Mouse (Mus musculus): ENCODE results near the gene Gm9844. TPM values are rescaled to one million over a fixed set of nuclear protein-coding genes. Genes with fewer than 3 reads are reported as not detected.
A peak's percentile ranks its signal among the peaks of the same experiment; 100 is the strongest.

Gene Gm9844
- total and polyA plus RNA-seq, 3 experiments, result 0.54 to 0.95 TPM; not detected in 1

- TF ChIP-seq MXI1 (IDR thresholded peaks at IDR 0.05; ENCODE audit: low read depth, low read length) (peak; percentile 47), HCFC1 (IDR thresholded peaks at IDR 0.05; ENCODE audit: low read depth, low read length) (peak; percentile 53; the same call in 1 of the 2 replicates), ELF1 (IDR thresholded peaks at IDR 0.05; ENCODE audit: low read depth, low read length) (peak; percentile 62; the same call in 1 of the 2 replicates), MAZ (IDR thresholded peaks at IDR 0.05; ENCODE audit: low read depth, low read length) (peak; percentile 67; the same call in 1 of the 2 replicates), SIN3A (IDR thresholded peaks at IDR 0.05; ENCODE audit: low read length) (peak; percentile 90)
Measured at GRCm38 (mm10) chr7:24852557-24853232, 9.3 kb upstream of the Gm9844 start (continued).

GRCm38 (mm10) chr7:24853233-24853563, 8.8 kb upstream of the Gm9844 start:
- no peaks in the 10 kb centered on the region for H3K9me3 ChIP-seq (replicated peaks; ENCODE audit: insufficient read depth, low read length)
- peak overlapping the region; percentile 37 to 44 for H3K4me3 ChIP-seq (ENCODE audit: control insufficient read depth in 1 of 2, insufficient read depth in 1 of 2, low read depth in 2 of 2, low read length in 2 of 2)
- H3K4me1 ChIP-seq (ENCODE audit: control insufficient read depth in 1 of 2, insufficient read depth in 2 of 2, low read length in 2 of 2), result peaks cover 7 to 15% of the 10 kb centered on the region in 2 experiments
- TF ChIP-seq SIN3A (IDR thresholded peaks at IDR 0.05; ENCODE audit: low read length) (peak; percentile 41; the same call in 1 of the 2 replicates), ZNF384 (IDR thresholded peaks at IDR 0.05; ENCODE audit: low read depth, low read length) (0 out of 2 replicates have a peak, but pooled peaks have one; percentile 22), USF1 (IDR thresholded peaks at IDR 0.05; ENCODE audit: low read depth, low read length) (no peak), MXI1 (IDR thresholded peaks at IDR 0.05; ENCODE audit: low read depth, low read length) (peak; percentile 38; the same call in 1 of the 2 replicates), NRF1 (IDR thresholded peaks at IDR 0.05; ENCODE audit: insufficient read depth, low read depth, low read length, poor library complexity, severe bottlenecking) (no peak), MAX (IDR thresholded peaks at IDR 0.05; ENCODE audit: low read length) (0 out of 2 replicates have a peak, but pooled peaks have one; percentile 51)
- DNase-seq (ENCODE audit: low read depth, low spot score), result no peak
- no peaks in the 10 kb centered on the region for H3K27me3 ChIP-seq (ENCODE audit: control insufficient read depth in 1 of 2, insufficient read depth in 2 of 2, low read length in 2 of 2)
- H3K36me3 ChIP-seq (ENCODE audit: control insufficient read depth in 1 of 2, insufficient read depth in 2 of 2, low read length in 2 of 2), result peaks cover 0 to 15% of the 10 kb centered on the region in 2 experiments; a peak in 2 of 4 replicates
- H3K9ac ChIP-seq (ENCODE audit: control insufficient read depth, low read depth, low read length, poor library complexity, severe bottlenecking), result peak overlapping the region; percentile 73
- peak overlapping the region; percentile 97 for H3K27ac ChIP-seq (ENCODE audit: control insufficient read depth, low read depth, low read length)
- no peaks in the 10 kb centered on the region; the same call in 1 of the 2 replicates for H3K79me2 ChIP-seq (ENCODE audit: control insufficient read depth, insufficient read depth, low read length, poor library complexity)

GRCm38 (mm10) chr7:24853695-24854094, 8.3 kb upstream of the Gm9844 start:
- H3K27ac ChIP-seq (ENCODE audit: control insufficient read depth, low read depth, low read length), result peak overlapping the region; percentile 97
- H3K9ac ChIP-seq (ENCODE audit: control insufficient read depth, low read depth, low read length, poor library complexity, severe bottlenecking), result peak overlapping the region; percentile 73
- H3K4me1 ChIP-seq (ENCODE audit: control insufficient read depth in 1 of 2, insufficient read depth in 2 of 2, low read length in 2 of 2), result peaks cover 7 to 15% of the 10 kb centered on the region in 2 experiments
- peak overlapping the region; percentile 37 to 44 for H3K4me3 ChIP-seq (ENCODE audit: control insufficient read depth in 1 of 2, insufficient read depth in 1 of 2, low read depth in 2 of 2, low read length in 2 of 2)
- H3K9me3 ChIP-seq (replicated peaks; ENCODE audit: insufficient read depth, low read length), result no peaks in the 10 kb centered on the region
- DNase-seq (ENCODE audit: low read depth, low spot score), result peak; percentile 81
- H3K27me3 ChIP-seq (ENCODE audit: control insufficient read depth in 1 of 2, insufficient read depth in 2 of 2, low read length in 2 of 2), result no peaks in the 10 kb centered on the region
- H3K79me2 ChIP-seq (ENCODE audit: control insufficient read depth, insufficient read depth, low read length, poor library complexity), result no peaks in the 10 kb centered on the region; the same call in 1 of the 2 replicates
- H3K36me3 ChIP-seq (ENCODE audit: control insufficient read depth in 1 of 2, insufficient read depth in 2 of 2, low read length in 2 of 2), result peaks cover 0 to 15% of the 10 kb centered on the region in 2 experiments; a peak in 2 of 4 replicates
- TF ChIP-seq POLR2AphosphoS2 (IDR thresholded peaks at IDR 0.05; ENCODE audit: low read length) (no peak), POLR2A (IDR thresholded peaks at IDR 0.05; ENCODE audit: control insufficient read depth in 1 of 2, insufficient read depth in 1 of 2, low read depth in 1 of 2, low read length in 2 of 2, poor library complexity in 1 of 2) (peak; percentile 43 to 53; a peak in 2 of 4 replicates), TBP (IDR thresholded peaks at IDR 0.05; ENCODE audit: low read depth, low read length) (peak; percentile 60; the same call in 1 of the 2 replicates), MAZ (IDR thresholded peaks at IDR 0.05; ENCODE audit: low read depth, low read length) (no peak), ZKSCAN1 (IDR thresholded peaks at IDR 0.05; ENCODE audit: low read depth, low read length) (no peak), SMC3 (IDR thresholded peaks at IDR 0.05; ENCODE audit: low read depth, low read length) (no peak), HCFC1 (IDR thresholded peaks at IDR 0.05; ENCODE audit: low read depth, low read length) (no peak), ZMIZ1 (IDR thresholded peaks at IDR 0.05; ENCODE audit: low read depth, low read length) (no peak), GABPA (IDR thresholded peaks at IDR 0.05; ENCODE audit: low read depth, low read length) (no peak), ZC3H11A (IDR thresholded peaks at IDR 0.05; ENCODE audit: low read depth, low read length) (no peak), MEF2A (IDR thresholded peaks at IDR 0.05; ENCODE audit: extremely low read depth, insufficient replicate concordance, low read depth, low read length, poor library complexity, severe bottlenecking) (no peak), CHD2 (IDR thresholded peaks at IDR 0.05; ENCODE audit: low read length) (no peak), JUND (IDR thresholded peaks at IDR 0.05; ENCODE audit: low read depth, low read length) (no peak), ETS1 (IDR thresholded peaks at IDR 0.05; ENCODE audit: low read depth, low read length) (no peak), KAT2A (conservative IDR thresholded peaks at IDR 0.05; ENCODE audit: low read depth, low read length) (no peak), BHLHE40 (IDR thresholded peaks at IDR 0.05; ENCODE audit: borderline replicate concordance, low read depth, low read length) (no peak), USF1 (IDR thresholded peaks at IDR 0.05; ENCODE audit: low read depth, low read length) (peak; percentile 58), USF2 (IDR thresholded peaks at IDR 0.05; ENCODE audit: borderline replicate concordance in 1 of 2, insufficient read depth in 1 of 2, low read depth in 1 of 2, low read length in 2 of 2) (no peak), ELF1 (IDR thresholded peaks at IDR 0.05; ENCODE audit: low read depth, low read length) (no peak), TCF12 (IDR thresholded peaks at IDR 0.05; ENCODE audit: low read depth, low read length) (no peak), EP300 (IDR thresholded peaks at IDR 0.05; ENCODE audit: low read depth in 1 of 2, low read length in 2 of 2) (no peak)
